Mouse (Mus musculus) small intestine, adult 2 months (tissue): ENCODE measurements around the gene Olfr1414. TPM values are rescaled to one million over a fixed set of nuclear protein-coding genes. Genes with fewer than 3 reads are reported as not detected.
"Not testable (repeated sequence)": the region's sequence is repeated elsewhere in the genome, so short reads cannot be mapped to it uniquely, and the experiment has no call there.

ENCODE experiments used
- H3K27ac ChIP-seq: fragments of 200-500 bp; 2 replicates; pipeline ENCODE4 v1.5.1; 2012; ENCODE audit warnings: low read depth, low read length, control low read depth, inconsistent platforms; ENCODE audit not compliant: insufficient read depth
- H3K27me3 ChIP-seq: fragments of 200-500 bp; 2 replicates; pipeline ENCODE4 v1.6.1; 2012; ENCODE audit warnings: mild to moderate bottlenecking, moderate library complexity, low read length, inconsistent platforms; ENCODE audit not compliant: control insufficient read depth, insufficient read depth
- H3K36me3 ChIP-seq: fragments of 200-500 bp; 2 replicates; pipeline ENCODE4 v1.6.1; 2012; ENCODE audit warnings: mild to moderate bottlenecking, low read length, control low read depth, inconsistent platforms; ENCODE audit not compliant: control insufficient read depth, insufficient read depth
- H3K4me1 ChIP-seq: fragments of 200-500 bp; 2 replicates; pipeline ENCODE4 v1.6.1; 2012; ENCODE audit warnings: low read length, inconsistent platforms, mixed read lengths; ENCODE audit not compliant: control insufficient read depth, insufficient read depth, insufficient read length
- H3K4me3 ChIP-seq: fragments of 200-500 bp; 2 replicates; pipeline ENCODE4 v1.5.1; 2012; ENCODE audit warnings: low read depth, mild to moderate bottlenecking, control low read depth, inconsistent platforms, low read length, moderate library complexity
- CTCF ChIP-seq: fragments of 200-500 bp; IDR thresholded peaks from 2 replicates; pipeline ENCODE4 v1.5.1; 2012; ENCODE audit warnings: low read depth, mild to moderate bottlenecking, control low read depth, inconsistent platforms, low read length, moderate library complexity, mixed read lengths; ENCODE audit not compliant: insufficient replicate concordance, insufficient read length; ENCODE audit errors: extremely low read depth
- POLR2A ChIP-seq: fragments of 200-500 bp; IDR thresholded peaks from 2 replicates; pipeline ENCODE4 v1.6.1; 2012; ENCODE audit warnings: low read depth, mild to moderate bottlenecking, control low read depth, inconsistent platforms, low read length, moderate library complexity
- WGBS: fragments of 180-500 bp; shearing (Covaris S2); methylation state at CpG from one replicate; pipeline ENCODE4 v1.1.7; 2018; 5-methylcytosine and 5-hydroxymethylcytosine counted together
- polyA plus RNA-seq: library from polyadenylated mRNA; depleted of rRNA; stranded (reverse); fragments of >200 nt; gene quantifications from 2 replicates; pipeline ENCODE4 v1.2.3, GENCODE M21; 2012; rRNA removed

Gene Olfr1414
- not detected in 2 replicates for polyA plus RNA-seq

DNA sequence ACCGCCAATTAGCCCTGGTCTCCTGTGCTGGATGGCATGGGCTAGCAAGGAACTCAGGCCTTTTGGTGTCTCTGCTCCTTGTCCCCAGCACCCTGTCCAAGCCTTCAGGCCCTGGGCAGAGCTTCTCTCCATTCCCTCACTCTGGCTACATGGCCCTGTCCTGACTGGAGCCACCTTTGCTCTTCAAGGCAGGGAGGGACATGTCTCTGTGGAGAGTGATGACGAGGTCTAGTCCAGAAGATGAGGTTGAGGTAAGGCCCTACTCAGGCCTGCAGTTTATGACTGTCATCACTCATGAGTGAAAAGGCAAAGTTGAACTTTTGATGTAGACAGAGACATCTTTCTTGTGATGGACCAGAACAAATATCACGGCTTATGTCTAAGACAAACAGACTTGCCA, at the start of gene Olfr1414:
Gene Olfr1414, minus strand, starts transcription at position 101 of the 400 bp plus-strand sequence.
- Histone ChIP-seq H3K27ac (no peak within 1 kb of the TSS), H3K36me3 (no peaks in the 10 kb centered on the region), H3K4me1 (no peaks in the 10 kb centered on the region), H3K4me3 (no peak within 1 kb of the TSS), H3K27me3 (no peaks in the 10 kb centered on the region)
- WGBS: 64% methylated on average over 3 of the region's 3 CpGs
- TF ChIP-seq CTCF (no peak), POLR2A (no peak)

- 76% methylated on average over 2 of the region's 2 CpGs for WGBS
- no peaks in the 10 kb centered on the region for H3K36me3 ChIP-seq
- H3K4me3 ChIP-seq: no peak overlapping the region
- H3K4me1 ChIP-seq: no peaks in the 10 kb centered on the region
- no peak overlapping the region for H3K27ac ChIP-seq
- no peak for TF ChIP-seq CTCF
- no peak for TF ChIP-seq POLR2A
- no peaks in the 10 kb centered on the region for H3K27me3 ChIP-seq
Observed at GRCm38 (mm10) chr1:92545929-92546328, 27.5 kb upstream of the Olfr1414 start.

DNA sequence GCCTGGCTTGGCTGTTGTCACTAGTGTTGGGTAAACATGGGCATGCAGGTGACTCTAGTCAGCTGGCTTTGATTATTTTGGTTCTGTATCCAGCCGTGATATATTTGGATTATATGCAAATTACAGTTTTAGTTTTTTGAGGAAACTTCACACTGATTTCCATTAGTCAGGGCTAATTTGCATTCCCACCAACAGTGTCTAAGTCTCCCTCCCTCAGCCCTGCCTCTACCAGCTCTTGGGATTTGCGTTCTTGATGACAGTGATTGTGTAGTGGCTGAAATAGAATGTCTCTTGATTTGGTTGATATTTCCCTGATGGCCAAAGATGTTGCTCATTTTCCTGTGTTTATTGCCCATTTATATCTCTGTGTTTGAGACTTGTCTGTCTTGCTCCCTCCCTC, 20.6 kb upstream of the Olfr1414 start:
- no peaks in the 10 kb centered on the region for H3K4me1 ChIP-seq
- WGBS: 32% methylated on average over 2 of the region's 2 CpGs
- H3K4me3 ChIP-seq: no peak overlapping the region
- no peaks in the 10 kb centered on the region for H3K27me3 ChIP-seq
- TF ChIP-seq POLR2A (no peak), CTCF (no peak)
- H3K36me3 ChIP-seq: no peaks in the 10 kb centered on the region
- H3K27ac ChIP-seq: no peak overlapping the region

DNA sequence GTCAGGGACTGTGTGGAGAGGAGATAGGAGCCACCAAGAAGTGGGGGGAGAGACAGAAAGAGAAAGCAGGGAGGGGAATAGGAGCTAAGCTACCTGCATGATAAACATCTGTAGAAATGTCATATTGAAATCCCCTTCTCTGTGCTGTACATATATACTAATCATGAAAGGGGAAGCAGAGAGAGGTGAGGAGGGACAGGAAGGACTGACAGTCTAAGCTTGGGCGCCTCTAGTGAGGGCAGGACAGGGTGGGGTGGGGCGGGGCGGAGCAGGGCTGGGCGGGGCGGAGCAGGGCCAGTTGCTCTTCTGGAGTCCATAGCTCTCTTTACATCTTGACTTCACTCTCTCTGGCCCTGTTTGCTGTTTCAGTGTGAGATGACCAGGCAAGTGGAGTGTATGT, 18.5 kb upstream of the Olfr1414 start:
- no peaks in the 10 kb centered on the region for H3K27me3 ChIP-seq
- H3K4me3 ChIP-seq: no peak overlapping the region
- 35% methylated on average over 5 of the region's 5 CpGs for WGBS
- no peak overlapping the region for H3K27ac ChIP-seq
- no peaks in the 10 kb centered on the region for H3K36me3 ChIP-seq
- TF ChIP-seq CTCF (no peak), POLR2A (no peak)
- H3K4me1 ChIP-seq: no peaks in the 10 kb centered on the region

GRCm38 (mm10) chr1:92523764-92524163, 5.3 kb upstream of the Olfr1414 start:
- 86% methylated on average over 3 of the region's 3 CpGs for WGBS
- no peaks in the 10 kb centered on the region for H3K4me1 ChIP-seq
- no peaks in the 10 kb centered on the region for H3K36me3 ChIP-seq
- H3K4me3 ChIP-seq: no peak overlapping the region
- no peak for TF ChIP-seq POLR2A
- TF ChIP-seq CTCF: no peak
- no peak overlapping the region for H3K27ac ChIP-seq
- no peaks in the 10 kb centered on the region for H3K27me3 ChIP-seq

GRCm38 (mm10) chr1:92521376-92521775, 2.9 kb upstream of the Olfr1414 start:
- H3K27ac ChIP-seq: no peak overlapping the region
- H3K4me3 ChIP-seq: no peak overlapping the region
- WGBS: 20% methylated on average over 10 of the region's 10 CpGs
- no peak for TF ChIP-seq POLR2A
- TF ChIP-seq CTCF: peak; percentile 54; the same call in 1 of the 2 replicates
- H3K4me1 ChIP-seq: no peaks in the 10 kb centered on the region
- H3K36me3 ChIP-seq: no peaks in the 10 kb centered on the region
- no peaks in the 10 kb centered on the region for H3K27me3 ChIP-seq

DNA sequence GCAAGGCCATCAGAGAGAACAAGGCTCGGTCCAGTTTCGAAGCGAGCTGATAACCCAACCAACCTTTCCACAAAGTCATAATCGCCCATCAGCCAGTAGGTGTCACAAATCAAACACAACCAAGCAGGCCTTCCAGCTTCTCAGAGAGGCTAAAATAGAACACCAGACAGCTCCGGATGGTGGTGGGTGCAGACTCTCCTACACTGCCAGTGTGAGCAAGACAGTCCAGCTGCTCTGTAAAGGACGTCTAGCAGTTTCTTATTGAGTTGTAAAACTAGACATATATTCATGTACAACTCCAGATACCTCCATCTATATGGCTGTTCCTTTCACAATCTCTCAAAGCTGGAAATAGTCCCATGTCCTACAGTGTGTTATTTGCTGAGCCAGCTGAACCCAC, 585 bp upstream of the Olfr1414 start:
- no peak overlapping the region for H3K27ac ChIP-seq
- H3K27me3 ChIP-seq: no peaks in the 10 kb centered on the region
- WGBS: 77% methylated on average over 6 of the region's 6 CpGs
- H3K4me3 ChIP-seq: no peak overlapping the region
- no peaks in the 10 kb centered on the region for H3K4me1 ChIP-seq
- no peak for TF ChIP-seq POLR2A
- TF ChIP-seq CTCF: no peak
- no peaks in the 10 kb centered on the region for H3K36me3 ChIP-seq

DNA sequence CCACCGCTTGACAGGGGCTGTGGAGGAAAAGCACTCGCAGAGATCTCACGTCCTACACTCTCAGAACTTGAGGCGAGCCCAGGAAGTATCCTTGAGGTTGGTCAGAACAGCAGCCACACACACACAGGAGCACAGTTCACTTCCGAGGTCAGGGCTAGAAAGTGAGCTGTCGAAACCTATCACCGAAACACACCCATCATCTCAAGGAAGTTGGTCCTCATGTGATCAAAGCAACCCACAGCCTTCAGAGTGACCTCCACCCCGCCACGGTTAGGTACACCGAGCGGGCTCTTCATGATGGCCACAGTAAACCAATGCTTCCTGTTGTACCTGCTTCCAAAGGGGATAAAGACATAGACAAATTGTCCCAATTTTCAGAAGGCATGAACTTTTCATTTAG, 3.1 kb downstream of the Olfr1414 start:
- H3K4me3 ChIP-seq: no peak overlapping the region
- no peaks in the 10 kb centered on the region for H3K36me3 ChIP-seq
- no peaks in the 10 kb centered on the region for H3K4me1 ChIP-seq
- H3K27me3 ChIP-seq: no peaks in the 10 kb centered on the region
- WGBS: 66% methylated on average over 11 of the region's 11 CpGs
- no peak for TF ChIP-seq CTCF
- TF ChIP-seq POLR2A: no peak
- no peak overlapping the region for H3K27ac ChIP-seq

- not testable (repeated sequence) for H3K4me3 ChIP-seq, H3K36me3 ChIP-seq, H3K27ac ChIP-seq, H3K4me1 ChIP-seq, H3K27me3 ChIP-seq
- 79% methylated on average over 5 of the region's 5 CpGs for WGBS
Observed at GRCm38 (mm10) chr1:92511646-92512045, 6.8 kb downstream of the Olfr1414 start.
